21 mouse cellular contexts compared by ENCODE assay signal in the genomic region with DNA sequence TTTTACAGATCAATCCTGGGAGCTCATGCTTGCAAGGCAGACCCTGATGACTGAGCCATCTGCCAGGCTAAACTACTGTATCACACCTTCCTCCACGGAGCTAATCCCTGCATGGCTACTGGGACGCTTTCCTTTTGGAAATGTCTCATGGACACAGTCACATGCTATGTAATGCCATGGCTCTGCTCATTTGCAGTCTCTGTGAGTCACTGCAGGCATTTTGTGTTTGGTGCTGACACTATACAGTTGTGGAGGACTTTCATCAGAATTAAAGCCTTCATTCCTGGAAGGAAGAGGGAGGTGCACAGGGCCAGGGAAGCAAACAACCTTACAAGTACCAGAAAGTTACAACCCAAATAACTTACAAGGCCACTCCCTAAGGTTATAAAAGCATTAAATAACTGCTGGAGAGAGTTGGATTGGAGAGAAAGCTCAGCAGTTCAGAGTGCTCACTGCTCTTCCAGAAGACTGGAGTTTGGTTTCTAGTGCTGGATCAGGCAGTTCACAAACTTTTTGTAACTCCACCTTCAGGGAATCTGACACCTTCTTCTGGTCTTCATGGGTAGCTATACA.
DNase-seq lines count a peak whose midpoint lies in the region; TF ChIP-seq lines count a peak whose summit lies in the region.
"Had no signal": no experiment of that assay in that cellular context is flagged by ENCODE, and none has a peak within 500 bp of the region (broad histone marks: within the 10 kb centered on the region; RNA-seq: fewer than 3 reads in every experiment).

No protein-coding gene starts in this region.

- intact Hi-C loops in left cerebral cortex, adult 2 months (cut with DNase I), result loop anchor here (2.0 kb wide), 1 partner anchor 235 kb away; no protein-coding TSS in a partner anchor
- intact Hi-C loops in left cerebral cortex, postnatal 4 days (cut with DNase I), result no loop called here

- no peak for TF ChIP-seq CTCF in left cerebral cortex, adult 2 months (IDR thresholded peaks at IDR 0.05)

- H3K4me3 ChIP-seq in left cerebral cortex, adult 2 months, result no peak overlapping the region
- H3K4me3 ChIP-seq: embryonic facial prominence, embryonic 15.5 days; forebrain, embryonic 15.5 days; heart, embryonic 10.5 days; hindbrain, embryonic 10.5 days; liver, embryonic 13.5 days had no signal

- DNase-seq in frontal cortex, postnatal 36 days (ENCODE audit: low spot score in 2 of 2), result peak; percentile 22 to 29
- DNase-seq in frontal cortex, postnatal 14 days (ENCODE audit: low spot score in 2 of 2), result no peak
- DNase-seq in left cerebral cortex, adult 2 months (ENCODE audit: extremely low spot score in 1 of 2, low spot score in 2 of 2), result peak; percentile 7 to 24
- DNase-seq in left cerebral cortex, postnatal 4 days, result no peak
- peak; percentile 7 to 16 for DNase-seq in right cerebral cortex, postnatal 36 days (ENCODE audit: low spot score in 2 of 2)
- no peak for DNase-seq in right cerebral cortex, postnatal 14 days
- no peak for DNase-seq in cerebellum, adult 11-12 months
- DNase-seq: adrenal gland, postnatal 25 days; B cell, adult 2 months; cerebellum, adult 9-11 months; kidney, adult 11 months; liver, embryonic 13.5 days; lung, embryonic 14.5 days; lung, postnatal 4 days; midbrain, embryonic 14.5 days; thymus, adult 2 months; thymus, postnatal 4 days had no signal

- peak overlapping the region; percentile 44; the same call in 1 of the 2 replicates for H3K27ac ChIP-seq in left cerebral cortex, adult 2 months
- H3K27ac ChIP-seq: embryonic facial prominence, embryonic 15.5 days; forebrain, embryonic 15.5 days; heart, embryonic 10.5 days; hindbrain, embryonic 10.5 days; liver, embryonic 13.5 days had no signal

Comparison
In these comparisons a context has a peak if more than half of its experiments do, and no peak if none do; other contexts are left out.
1. DNase-seq: peak in frontal cortex, postnatal 36 days (2 of 2), left cerebral cortex, adult 2 months (2 of 2) and right cerebral cortex, postnatal 36 days (2 of 2); none in frontal cortex, postnatal 14 days (0 of 2), left cerebral cortex, postnatal 4 days (single experiment), right cerebral cortex, postnatal 14 days (single experiment) and cerebellum, adult 11-12 months (single experiment).